Mouse (Mus musculus): Measurements from ENCODE around the gene Tiam1. TPM values are rescaled to one million over a fixed set of nuclear protein-coding genes. Genes with fewer than 3 reads are reported as not detected.
A peak's percentile ranks its signal among the peaks of the same experiment; 100 is the strongest.

The Tiam1 gene
- total RNA-seq, 2 experiments from 2014 or later, result 68.4 to 75.3 TPM

- DNase-seq (ENCODE audit: low spot score in 2 of 2), result peak; percentile 40 to 41
Measured at GRCm38 (mm10) chr16:90052905-90053519, 90.6 kb downstream of the Tiam1 start.

GRCm38 (mm10) chr16:90052409-90052808 is 91.2 kb downstream of the Tiam1 start:
- no peak for DNase-seq (ENCODE audit: low spot score in 2 of 2)

GRCm38 (mm10) chr16:90051051-90051450 is 92.5 kb downstream of the Tiam1 start:
- DNase-seq (ENCODE audit: low spot score in 2 of 2), result no peak

GRCm38 (mm10) chr16:90047841-90048240 is 95.7 kb downstream of the Tiam1 start:
- DNase-seq (ENCODE audit: low spot score in 2 of 2), result no peak

- no peak for DNase-seq (ENCODE audit: low spot score in 2 of 2)
Measured at GRCm38 (mm10) chr16:90046494-90047158, 96.9 kb downstream of the Tiam1 start.

GRCm38 (mm10) chr16:90045611-90046010 is 98.0 kb downstream of the Tiam1 start:
- no peak for DNase-seq (ENCODE audit: low spot score in 2 of 2)

GRCm38 (mm10) chr16:90044004-90044754 is 99.4 kb downstream of the Tiam1 start:
- DNase-seq (ENCODE audit: low spot score in 2 of 2), result peak in 1 of 2 experiments; percentile 25

- DNase-seq (ENCODE audit: low spot score in 2 of 2), result peak; percentile 37 to 43
Measured at GRCm38 (mm10) chr16:90042874-90043273, 100.7 kb downstream of the Tiam1 start.

- DNase-seq (ENCODE audit: low spot score in 2 of 2), result no peak
Measured at GRCm38 (mm10) chr16:90042386-90042785, 101.2 kb downstream of the Tiam1 start.

GRCm38 (mm10) chr16:90040771-90041364 is 102.7 kb downstream of the Tiam1 start:
- DNase-seq (ENCODE audit: low spot score in 2 of 2), result peak; percentile 40 to 55

GRCm38 (mm10) chr16:90035595-90036110 is 107.9 kb downstream of the Tiam1 start:
- DNase-seq (ENCODE audit: low spot score in 2 of 2), result no peak

GRCm38 (mm10) chr16:90030355-90030754 is 113.2 kb downstream of the Tiam1 start:
- no peak for DNase-seq (ENCODE audit: low spot score in 2 of 2)

- no peak for DNase-seq (ENCODE audit: low spot score in 2 of 2)
Measured at GRCm38 (mm10) chr16:90027886-90028285, 115.7 kb downstream of the Tiam1 start.

- DNase-seq (ENCODE audit: low spot score in 2 of 2), result no peak
Measured at GRCm38 (mm10) chr16:90025526-90026172, 117.9 kb downstream of the Tiam1 start.

- no peak for DNase-seq (ENCODE audit: low spot score in 2 of 2)
Measured at GRCm38 (mm10) chr16:90023665-90024010, 119.9 kb downstream of the Tiam1 start.

GRCm38 (mm10) chr16:90022932-90023664 is 120.5 kb downstream of the Tiam1 start:
- no peak for DNase-seq (ENCODE audit: low spot score in 2 of 2)

GRCm38 (mm10) chr16:90016046-90016445 is 127.5 kb downstream of the Tiam1 start:
- DNase-seq (ENCODE audit: low spot score in 2 of 2), result no peak

- DNase-seq (ENCODE audit: low spot score in 2 of 2), result no peak
Measured at GRCm38 (mm10) chr16:90014596-90014995, 129.0 kb downstream of the Tiam1 start.

GRCm38 (mm10) chr16:90011521-90012181 is 131.9 kb downstream of the Tiam1 start:
- peak; percentile 39 to 52 for DNase-seq (ENCODE audit: low spot score in 2 of 2)

GRCm38 (mm10) chr16:90008504-90008903 is 135.1 kb downstream of the Tiam1 start:
- no peak for DNase-seq (ENCODE audit: low spot score in 2 of 2)

All from layer of hippocampus, postnatal 10 days (tissue).